Mouse (Mus musculus) heart, embryonic 16.5 days (tissue): ENCODE measurements at regions not wholly inside any gene's neighbourhood (a gene's known extent, or its start where the extent isn't known, plus 50 kb on each side); places are given as distances from the start of the nearest gene placed in this dataset.

Source experiments
- ATAC-seq: fragments of 200-750 bp; cut with Nextera tagmentation; replicated peaks from 2 replicates; pipeline ENCODE4 v1.8.0; 2017; ENCODE audit warnings: moderate number of reproducible peaks; ENCODE audit not compliant: insufficient read depth, low FRiP score; ENCODE audit errors: extremely low read depth
- H3K27ac ChIP-seq: fragments of 300-500 bp; sonication (generic); 2 replicates; pipeline ENCODE4 v1.5.1; 2014; ENCODE audit warnings: mild to moderate bottlenecking, low read length, control low read depth, moderate library complexity
- H3K27me3 ChIP-seq: fragments of 300-500 bp; sonication (generic); 2 replicates; pipeline ENCODE4 v1.6.1; 2014; ENCODE audit warnings: low read length, mixed read lengths; ENCODE audit not compliant: control insufficient read depth, insufficient read depth
- H3K36me3 ChIP-seq: fragments of 300-500 bp; sonication (generic); 2 replicates; pipeline ENCODE4 v1.6.1; 2014; ENCODE audit not compliant: control insufficient read depth, insufficient read depth
- H3K4me1 ChIP-seq: fragments of 300-500 bp; sonication (generic); 2 replicates; pipeline ENCODE4 v1.6.1; 2014; ENCODE audit warnings: low read length, mixed read lengths; ENCODE audit not compliant: control insufficient read depth, insufficient read depth
- H3K4me2 ChIP-seq: fragments of 300-500 bp; sonication (generic); 2 replicates; pipeline ENCODE4 v1.6.1; 2014; ENCODE audit warnings: low read depth, mild to moderate bottlenecking, control low read depth, low read length
- H3K4me3 ChIP-seq: fragments of 300-500 bp; sonication (generic); 2 replicates; pipeline ENCODE4 v1.5.1; 2014; ENCODE audit warnings: mild to moderate bottlenecking, control low read depth, low read length
- H3K9ac ChIP-seq: fragments of 300-500 bp; sonication (generic); 2 replicates; pipeline ENCODE4 v1.6.1; 2014; ENCODE audit warnings: low read length, control low read depth
- H3K9me3 ChIP-seq: fragments of 300-500 bp; sonication (generic); replicated peaks from 2 replicates; pipeline ENCODE4 v1.6.1; 2016; ENCODE audit warnings: low read length; ENCODE audit not compliant: control insufficient read depth
- WGBS: fragments of 180-500 bp; shearing (Covaris S2); extraction: QIAGEN DNeasy Blood & Tissue Kit; methylation state at CpG from one replicate; pipeline ENCODE4 v1.1.7; 2014; 5-methylcytosine and 5-hydroxymethylcytosine counted together

DNA sequence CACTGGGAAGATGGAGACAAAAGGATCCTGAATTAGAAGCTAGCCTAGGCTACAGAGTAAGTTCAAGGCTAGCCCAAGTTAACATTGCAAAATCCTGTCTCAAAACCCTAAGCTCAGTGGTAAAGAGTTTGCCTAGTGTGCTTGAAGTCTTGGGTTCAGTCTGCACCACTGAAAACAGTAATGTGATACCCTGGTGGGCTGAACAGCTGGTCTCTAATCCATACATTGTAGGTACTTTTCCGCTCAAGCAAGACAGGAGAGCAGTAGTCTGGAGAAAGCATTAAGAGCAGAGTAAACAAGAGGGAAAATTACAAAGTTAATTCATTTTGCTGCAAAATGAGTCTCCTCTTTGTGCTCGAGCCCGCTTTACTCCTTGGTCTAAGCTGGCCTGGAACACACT lies 412.0 kb upstream of the Nr5a2 start:
- ATAC-seq = no peak
- Histone ChIP-seq H3K27me3 (no peaks in the 10 kb centered on the region), H3K27ac (no peak overlapping the region), H3K36me3 (no peaks in the 10 kb centered on the region), H3K4me2 (no peak overlapping the region), H3K4me3 (no peak overlapping the region), H3K4me1 (no peaks in the 10 kb centered on the region), H3K9ac (no peak overlapping the region), H3K9me3 (no peaks in the 10 kb centered on the region)
- WGBS = 91% methylated on average over 3 of the region's 3 CpGs

DNA sequence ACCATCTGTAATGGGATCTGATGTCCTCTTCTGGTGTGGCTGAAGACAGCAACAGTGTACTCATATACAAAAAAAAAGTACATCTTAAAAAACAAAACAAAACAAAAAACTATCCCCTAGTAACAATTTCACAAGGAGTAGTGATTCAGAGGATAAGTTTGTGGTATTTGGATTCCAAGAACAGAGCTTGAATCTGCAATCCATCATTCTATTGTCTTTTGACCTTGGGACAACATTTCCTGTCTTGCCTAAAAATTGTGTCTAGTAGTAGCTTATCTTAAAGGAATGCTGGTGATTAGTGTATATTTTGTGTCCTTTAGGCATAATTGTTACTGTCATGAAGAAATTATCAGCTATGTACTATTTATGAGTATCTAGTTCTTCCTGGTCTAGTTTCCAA lies 404.1 kb upstream of the Nr5a2 start:
- no peak for ATAC-seq
- H3K4me1 ChIP-seq = no peaks in the 10 kb centered on the region

DNA sequence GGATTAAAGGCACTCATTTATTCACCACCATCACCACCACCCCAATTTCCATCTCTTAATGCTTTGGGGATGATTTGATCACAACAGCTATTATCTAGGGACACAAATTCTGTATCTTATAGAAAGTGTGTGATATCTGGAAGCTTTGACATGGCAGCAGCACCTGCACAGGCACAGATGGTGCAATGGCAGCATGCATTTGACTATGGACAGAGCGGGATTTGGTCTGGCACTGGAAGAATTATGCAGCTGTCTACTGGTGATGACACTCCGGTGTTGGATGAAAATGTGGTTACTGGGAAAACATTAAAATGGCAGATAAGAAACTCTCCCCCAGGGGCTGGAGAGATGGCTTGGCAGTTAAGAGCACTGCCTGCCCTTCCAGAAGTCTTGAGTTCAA lies 403.7 kb upstream of the Nr5a2 start:
- no peak overlapping the region for H3K9ac ChIP-seq
- H3K9me3 ChIP-seq = no peaks in the 10 kb centered on the region
- H3K27me3 ChIP-seq = no peaks in the 10 kb centered on the region
- no peak overlapping the region for H3K27ac ChIP-seq
- 88% methylated on average over 2 of the region's 2 CpGs for WGBS
- no peak overlapping the region for H3K4me3 ChIP-seq
- no peaks in the 10 kb centered on the region for H3K4me1 ChIP-seq
- no peak for ATAC-seq
- no peak overlapping the region for H3K4me2 ChIP-seq
- no peaks in the 10 kb centered on the region for H3K36me3 ChIP-seq

More for the DNA sequence above, 404.1 kb upstream of the Nr5a2 start:
- Histone ChIP-seq H3K9me3 (no peaks in the 10 kb centered on the region), H3K36me3 (no peaks in the 10 kb centered on the region), H3K4me2 (no peak overlapping the region), H3K9ac (no peak overlapping the region), H3K27ac (no peak overlapping the region), H3K4me3 (no peak overlapping the region), H3K27me3 (no peaks in the 10 kb centered on the region)

DNA sequence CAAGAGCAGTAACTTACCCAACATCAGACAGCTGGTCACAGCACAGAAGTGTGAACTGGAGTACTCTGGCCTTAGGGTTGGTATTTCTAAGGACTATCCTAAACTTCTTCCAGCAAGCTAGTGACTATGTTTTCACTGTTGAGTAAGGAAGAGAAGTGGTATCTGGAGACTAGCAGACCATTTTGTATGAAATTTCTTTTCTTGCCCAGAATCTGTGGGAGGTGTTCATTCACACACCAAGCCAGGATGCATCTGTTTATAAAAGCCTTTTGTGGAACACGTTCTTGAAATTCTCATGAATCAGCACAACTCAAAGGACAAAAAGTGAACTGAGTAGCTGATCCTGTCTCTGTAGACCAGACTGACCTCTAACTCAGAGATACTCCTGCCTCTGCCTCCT lies 403.3 kb upstream of the Nr5a2 start:
- Histone ChIP-seq H3K4me2 (no peak overlapping the region), H3K9ac (no peak overlapping the region), H3K4me3 (no peak overlapping the region), H3K4me1 (no peaks in the 10 kb centered on the region), H3K36me3 (no peaks in the 10 kb centered on the region), H3K27me3 (no peaks in the 10 kb centered on the region), H3K9me3 (no peaks in the 10 kb centered on the region), H3K27ac (no peak overlapping the region)
- WGBS = 56% methylated on average over 1 of the region's 1 CpGs
- ATAC-seq = no peak

DNA sequence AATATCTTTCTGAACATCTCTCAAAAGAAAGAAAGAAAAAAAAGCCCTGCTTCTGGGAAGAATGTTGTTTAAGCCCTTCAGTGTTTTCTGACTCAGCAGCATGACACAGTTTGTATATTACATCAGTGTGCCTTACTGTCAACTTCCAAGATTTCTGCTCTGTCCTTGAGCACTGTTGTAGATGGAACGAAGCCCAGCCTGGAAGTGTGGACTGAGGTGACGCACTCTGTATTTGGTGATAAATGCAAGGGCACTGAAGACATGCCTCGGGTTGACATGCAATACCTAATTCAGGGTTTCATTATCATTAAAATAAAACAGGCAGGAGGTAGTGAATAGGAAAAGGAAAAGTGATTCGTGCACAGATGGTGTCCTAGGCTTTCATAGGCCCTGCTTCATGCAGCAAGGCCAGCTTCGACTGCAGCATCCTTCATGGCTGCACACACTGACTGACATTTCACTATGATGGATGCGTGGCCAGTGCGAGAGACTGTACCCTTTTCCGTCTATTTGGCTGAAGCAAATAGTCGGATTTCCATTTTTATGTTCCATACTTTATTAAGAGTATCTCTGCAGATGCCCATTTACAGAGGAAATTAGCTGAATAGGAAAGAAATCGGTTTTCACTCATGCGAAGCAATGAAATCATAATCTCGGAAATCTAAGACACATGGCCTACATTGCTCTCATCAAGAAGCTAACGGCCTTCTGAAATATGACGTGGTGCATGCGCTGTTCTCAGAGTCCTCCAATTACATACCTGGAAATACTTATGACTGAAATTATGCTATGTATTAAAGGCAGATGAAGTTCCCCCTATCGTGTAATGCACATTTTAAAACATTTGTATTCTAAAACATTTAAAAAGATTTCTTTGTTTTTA lies 400.7 kb upstream of the Nr5a2 start:
- Histone ChIP-seq H3K27ac (no peak overlapping the region), H3K9ac (no peak overlapping the region), H3K4me3 (no peak overlapping the region), H3K36me3 (no peaks in the 10 kb centered on the region), H3K4me2 (no peak overlapping the region), H3K27me3 (no peaks in the 10 kb centered on the region), H3K9me3 (no peaks in the 10 kb centered on the region), H3K4me1 (no peaks in the 10 kb centered on the region)
- ATAC-seq = no peak
- WGBS = 78% methylated on average over 16 of the region's 16 CpGs

- H3K27ac ChIP-seq = no peak overlapping the region
- no peaks in the 10 kb centered on the region for H3K36me3 ChIP-seq
- H3K9me3 ChIP-seq = no peaks in the 10 kb centered on the region
- H3K4me3 ChIP-seq = no peak overlapping the region
- no peak for ATAC-seq
- H3K27me3 ChIP-seq = no peaks in the 10 kb centered on the region
- WGBS = 52% methylated on average over 4 of the region's 4 CpGs
- no peak overlapping the region for H3K9ac ChIP-seq
- no peaks in the 10 kb centered on the region for H3K4me1 ChIP-seq
- no peak overlapping the region for H3K4me2 ChIP-seq
Measured at GRCm38 (mm10) chr1:137355941-137356512, 395.8 kb upstream of the Nr5a2 start.

DNA sequence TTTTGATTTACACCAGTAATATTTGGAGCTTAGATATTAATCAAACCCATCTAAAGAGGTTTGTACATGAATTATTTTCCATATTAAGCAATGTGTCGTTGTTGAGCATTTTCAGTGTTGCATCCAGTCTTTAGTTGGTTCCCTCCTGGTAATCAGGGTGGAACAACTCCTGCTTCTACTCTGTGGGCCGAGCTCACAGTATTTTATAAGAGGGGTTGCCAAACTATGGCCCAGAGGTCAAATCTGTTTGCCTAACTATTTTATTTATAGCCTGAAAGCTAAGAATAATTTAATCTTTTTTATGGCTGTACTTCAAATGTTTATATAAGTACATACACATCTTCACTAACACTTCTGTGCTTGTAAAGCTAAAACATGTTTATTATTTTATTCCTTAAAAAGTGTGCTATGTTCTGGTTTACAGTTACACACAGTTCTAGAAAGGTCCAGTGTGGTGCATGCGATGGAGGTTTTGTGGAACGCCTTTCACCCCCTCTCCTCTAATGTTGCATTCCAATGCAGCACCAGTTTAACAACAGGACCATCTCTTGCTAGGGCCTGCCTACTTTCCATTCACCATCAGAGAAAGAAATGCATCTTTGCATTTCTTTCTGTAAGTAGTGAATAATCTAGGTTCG lies 392.3 kb upstream of the Nr5a2 start:
- Histone ChIP-seq H3K9ac (no peak overlapping the region), H3K4me2 (no peak overlapping the region), H3K27ac (no peak overlapping the region), H3K27me3 (no peaks in the 10 kb centered on the region), H3K9me3 (no peaks in the 10 kb centered on the region), H3K4me1 (no peaks in the 10 kb centered on the region), H3K36me3 (no peaks in the 10 kb centered on the region), H3K4me3 (no peak overlapping the region)
- 80% methylated on average over 5 of the region's 5 CpGs for WGBS
- ATAC-seq = no peak

DNA sequence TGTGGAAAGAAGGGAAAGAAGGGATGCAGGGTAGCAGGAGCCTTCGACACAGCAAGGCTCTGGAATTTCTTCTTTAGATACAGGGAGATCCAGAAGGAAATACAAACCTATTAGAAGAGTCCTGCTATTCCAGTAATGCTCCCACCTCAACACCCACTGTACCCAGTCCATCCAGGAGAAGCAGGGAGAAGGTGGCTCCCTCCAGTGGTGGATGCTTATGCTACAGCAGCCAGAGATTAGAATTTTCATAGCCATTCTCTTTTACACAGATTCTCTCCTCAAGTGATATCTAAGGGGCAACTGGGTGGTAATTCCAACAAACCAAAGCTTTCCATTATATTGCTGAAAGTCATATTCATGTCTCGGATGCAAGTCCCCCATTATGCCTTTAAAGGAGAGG lies 373.9 kb upstream of the Nr5a2 start:
- H3K4me3 ChIP-seq = no peak overlapping the region
- no peaks in the 10 kb centered on the region for H3K9me3 ChIP-seq
- no peaks in the 10 kb centered on the region for H3K27me3 ChIP-seq
- no peak overlapping the region for H3K4me2 ChIP-seq
- no peak overlapping the region for H3K9ac ChIP-seq
- H3K36me3 ChIP-seq = no peaks in the 10 kb centered on the region
- H3K4me1 ChIP-seq = peaks cover 8% of the 10 kb centered on the region
- no peak overlapping the region for H3K27ac ChIP-seq
- WGBS = 71% methylated on average over 2 of the region's 2 CpGs
- no peak for ATAC-seq

- H3K4me2 ChIP-seq = no peak overlapping the region
- no peaks in the 10 kb centered on the region for H3K9me3 ChIP-seq
- ATAC-seq = 0 out of 2 replicates have a peak, but pooled peaks have one; percentile 23
- peaks cover 8% of the 10 kb centered on the region for H3K4me1 ChIP-seq
- H3K27ac ChIP-seq = no peak overlapping the region
- H3K27me3 ChIP-seq = no peaks in the 10 kb centered on the region
- 57% methylated on average over 8 of the region's 8 CpGs for WGBS
- no peak overlapping the region for H3K9ac ChIP-seq
- no peaks in the 10 kb centered on the region for H3K36me3 ChIP-seq
- H3K4me3 ChIP-seq = no peak overlapping the region
Measured at GRCm38 (mm10) chr1:137332108-137332769, 372.0 kb upstream of the Nr5a2 start.
